Mouse (Mus musculus) hindbrain, embryonic 16.5 days (tissue): ENCODE measurements at regions not wholly inside any gene's neighbourhood (a gene's known extent, or its start where the extent isn't known, plus 50 kb on each side); places are given as distances from the start of the nearest gene placed in this dataset.

Source experiments
- ATAC-seq: fragments of 200-750 bp; cut with Nextera tagmentation; 2 replicates; pipeline ENCODE4 v1.8.0; 2017; ENCODE audit warnings: moderate TSS enrichment, moderate library complexity
- H3K27ac ChIP-seq: fragments of 300-500 bp; sonication (generic); 2 replicates; pipeline ENCODE4 v1.5.1; 2014; ENCODE audit warnings: low read depth, mild to moderate bottlenecking, control low read depth, low read length, moderate library complexity
- H3K27me3 ChIP-seq: fragments of 300-500 bp; sonication (generic); replicated peaks from 2 replicates; pipeline ENCODE4 v1.6.1; 2014; ENCODE audit warnings: low read length; ENCODE audit not compliant: control insufficient read depth, insufficient read depth
- H3K36me3 ChIP-seq: fragments of 300-500 bp; sonication (generic); 2 replicates; pipeline ENCODE4 v1.6.1; 2014; ENCODE audit warnings: mild to moderate bottlenecking, low read length, moderate library complexity, mixed read lengths; ENCODE audit not compliant: control insufficient read depth, insufficient read depth
- H3K4me1 ChIP-seq: fragments of 300-500 bp; sonication (generic); 2 replicates; pipeline ENCODE4 v1.6.1; 2014; ENCODE audit warnings: low read depth, low read length; ENCODE audit not compliant: control insufficient read depth, insufficient read depth
- H3K4me2 ChIP-seq: fragments of 300-500 bp; sonication (generic); 2 replicates; pipeline ENCODE4 v1.6.1; 2014; ENCODE audit warnings: mild to moderate bottlenecking, low read length, control low read depth, moderate library complexity
- H3K4me3 ChIP-seq: fragments of 300-500 bp; sonication (generic); 2 replicates; pipeline ENCODE4 v1.5.1; 2014; ENCODE audit warnings: mild to moderate bottlenecking, low read length, control low read depth, moderate library complexity
- H3K9ac ChIP-seq: fragments of 300-500 bp; sonication (generic); 2 replicates; pipeline ENCODE4 v1.6.1; 2014; ENCODE audit warnings: low read depth, mild to moderate bottlenecking, control low read depth, low read length, moderate library complexity
- H3K9me3 ChIP-seq: fragments of 300-500 bp; sonication (generic); 2 replicates; pipeline ENCODE4 v1.6.1; 2014; ENCODE audit warnings: mild to moderate bottlenecking, low read length, moderate library complexity; ENCODE audit not compliant: control insufficient read depth
- WGBS: fragments of 180-500 bp; shearing (Covaris S2); extraction: QIAGEN DNeasy Blood & Tissue Kit; methylation state at CpG from one replicate; pipeline ENCODE4 v1.1.7; 2014; 5-methylcytosine and 5-hydroxymethylcytosine counted together

DNA sequence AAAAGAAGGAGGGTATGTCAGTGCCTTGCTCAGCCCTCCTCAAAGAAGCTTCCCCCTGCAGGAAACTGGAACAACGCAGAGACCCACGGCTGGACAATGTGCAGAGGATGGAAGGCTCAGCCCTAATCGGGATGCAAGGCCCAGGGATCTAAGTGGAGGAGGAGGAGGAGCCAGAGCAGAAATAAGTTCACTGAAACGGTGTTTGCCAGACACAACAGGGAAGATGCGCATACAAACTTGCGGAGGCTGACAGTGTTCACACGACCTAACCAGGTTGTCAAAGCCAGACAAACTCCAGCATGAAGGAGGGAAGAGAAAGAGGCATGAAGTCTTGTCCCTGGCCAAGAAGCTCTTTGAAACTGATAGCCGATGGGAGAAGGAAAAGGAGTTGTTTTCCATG is 98.3 kb downstream of the Sall1 start:
- 63% methylated on average over 8 of the region's 8 CpGs for WGBS
- H3K4me2 ChIP-seq: no peak overlapping the region
- no peak for ATAC-seq
- no peaks in the 10 kb centered on the region for H3K27me3 ChIP-seq
- H3K36me3 ChIP-seq: no peaks in the 10 kb centered on the region
- no peaks in the 10 kb centered on the region for H3K4me1 ChIP-seq
- H3K9ac ChIP-seq: no peak overlapping the region
- H3K27ac ChIP-seq: no peak overlapping the region
- H3K4me3 ChIP-seq: no peak overlapping the region
- H3K9me3 ChIP-seq: peaks cover 4% of the 10 kb centered on the region

DNA sequence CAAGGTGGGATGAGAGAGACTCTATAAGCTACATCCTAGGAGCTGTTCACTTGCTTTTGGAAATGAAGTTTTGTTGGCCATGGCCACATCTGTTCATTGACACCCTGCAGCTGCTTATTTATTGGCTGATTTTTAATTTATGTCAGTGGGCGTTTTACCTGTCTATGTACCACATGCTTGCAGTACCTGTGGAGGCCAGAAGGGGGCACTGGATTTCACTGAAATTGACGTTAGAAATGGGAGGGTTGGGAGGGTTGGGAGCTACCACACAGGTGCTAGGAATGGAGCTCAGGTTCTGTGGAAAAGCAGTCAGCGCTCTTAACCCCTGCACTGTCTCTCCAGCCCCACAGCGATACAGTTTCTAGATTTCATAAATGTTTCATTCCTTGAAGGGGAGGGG is 99.9 kb downstream of the Sall1 start:
- no peak overlapping the region for H3K4me3 ChIP-seq
- no peak overlapping the region for H3K4me2 ChIP-seq
- no peaks in the 10 kb centered on the region for H3K27me3 ChIP-seq
- no peaks in the 10 kb centered on the region for H3K9me3 ChIP-seq
- no peak overlapping the region for H3K27ac ChIP-seq
- H3K9ac ChIP-seq: no peak overlapping the region
- WGBS: 50% methylated on average over 4 of the region's 4 CpGs
- no peak for ATAC-seq
- no peaks in the 10 kb centered on the region; the same call in 1 of the 2 replicates for H3K4me1 ChIP-seq
- H3K36me3 ChIP-seq: no peaks in the 10 kb centered on the region

DNA sequence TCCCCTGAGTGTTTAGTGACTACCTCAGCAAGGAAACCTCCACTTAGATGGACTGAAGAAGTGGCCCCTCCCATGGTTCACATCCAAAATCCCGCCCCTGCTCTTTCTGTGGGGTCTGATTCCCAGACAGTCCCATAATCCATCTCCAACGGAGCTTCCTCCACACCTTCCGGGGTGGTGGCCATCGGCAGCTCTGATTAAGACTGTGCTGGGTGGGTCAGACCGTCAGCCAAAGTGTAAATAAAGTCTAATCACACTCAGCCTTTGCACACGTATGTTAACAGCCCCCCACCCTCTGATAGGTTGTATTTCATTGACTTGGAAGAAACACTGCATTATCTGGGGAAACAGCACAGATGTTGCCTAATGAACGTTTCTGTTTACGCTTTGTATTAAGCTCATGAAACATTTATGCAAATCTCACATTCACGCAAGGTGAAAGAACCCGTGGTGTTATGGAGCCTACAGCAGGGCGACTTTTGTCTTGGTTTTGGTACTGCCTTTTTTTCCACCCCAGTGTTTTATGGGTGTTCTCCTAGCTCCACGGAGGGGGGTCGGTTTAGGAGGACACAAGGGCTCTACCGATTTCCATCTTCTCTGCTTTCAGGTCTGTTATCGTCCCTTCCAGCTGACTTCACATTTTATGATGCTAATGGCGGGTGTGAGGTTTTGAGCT is 104.8 kb downstream of the Sall1 start:
- H3K36me3 ChIP-seq: no peaks in the 10 kb centered on the region
- no peak for ATAC-seq
- no peak overlapping the region for H3K4me3 ChIP-seq
- WGBS: 38% methylated on average over 16 of the region's 16 CpGs
- no peak overlapping the region for H3K27ac ChIP-seq
- no peaks in the 10 kb centered on the region for H3K27me3 ChIP-seq
- no peak overlapping the region for H3K9ac ChIP-seq
- no peak overlapping the region; the same call in 1 of the 2 replicates for H3K4me2 ChIP-seq
- H3K4me1 ChIP-seq: no peaks in the 10 kb centered on the region; the same call in 1 of the 2 replicates
- no peaks in the 10 kb centered on the region for H3K9me3 ChIP-seq

DNA sequence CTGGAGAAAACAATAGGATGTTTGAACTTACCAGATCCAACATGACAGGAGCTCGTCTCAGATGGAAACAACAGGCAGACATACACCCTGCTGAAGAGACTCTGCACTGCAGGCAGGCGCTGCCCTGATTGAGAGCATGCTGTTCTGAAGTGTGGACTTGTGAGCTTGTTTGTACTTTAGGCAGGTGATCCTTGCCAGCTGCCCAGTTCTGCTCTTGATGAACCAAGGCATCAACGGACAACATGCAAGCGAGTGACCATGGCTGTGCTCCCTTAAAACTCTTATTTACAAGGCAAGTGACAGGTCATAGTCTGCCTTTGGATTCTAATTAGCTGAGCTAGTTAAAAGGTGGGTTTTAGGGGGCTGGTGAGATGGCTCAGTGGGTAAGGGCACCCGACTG is 109.3 kb downstream of the Sall1 start:
- Histone ChIP-seq H3K36me3 (no peaks in the 10 kb centered on the region), H3K27ac (no peak overlapping the region), H3K4me2 (no peak overlapping the region), H3K4me1 (no peaks in the 10 kb centered on the region; the same call in 1 of the 2 replicates), H3K9ac (no peak overlapping the region), H3K9me3 (no peaks in the 10 kb centered on the region), H3K27me3 (no peaks in the 10 kb centered on the region), H3K4me3 (no peak overlapping the region)
- WGBS: 92% methylated on average over 5 of the region's 5 CpGs
- ATAC-seq: no peak

DNA sequence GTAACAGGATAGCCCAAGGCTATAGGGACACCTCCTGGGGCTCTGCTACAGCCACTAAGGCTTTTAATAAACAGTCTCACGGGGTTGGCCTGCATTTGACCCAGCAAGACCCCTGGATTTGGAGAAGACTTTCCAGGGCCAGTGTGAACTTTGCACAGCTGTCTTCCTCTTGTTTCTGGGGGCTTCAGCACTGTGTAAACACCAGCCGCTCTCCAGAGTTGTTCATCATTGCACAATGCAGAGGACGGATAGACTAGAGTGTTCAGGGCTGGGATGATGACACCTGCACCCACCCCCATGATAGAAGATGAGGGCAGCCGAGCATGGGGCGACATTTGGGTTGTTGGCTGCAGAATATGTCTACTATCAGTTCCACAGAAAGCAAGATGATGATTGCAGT is 112.9 kb downstream of the Sall1 start:
- no peak overlapping the region for H3K4me2 ChIP-seq
- H3K4me1 ChIP-seq: no peaks in the 10 kb centered on the region; the same call in 1 of the 2 replicates
- H3K9me3 ChIP-seq: no peaks in the 10 kb centered on the region
- H3K36me3 ChIP-seq: no peaks in the 10 kb centered on the region
- H3K27me3 ChIP-seq: no peaks in the 10 kb centered on the region
- no peak for ATAC-seq
- H3K9ac ChIP-seq: no peak overlapping the region
- 81% methylated on average over 5 of the region's 5 CpGs for WGBS
- H3K27ac ChIP-seq: no peak overlapping the region
- H3K4me3 ChIP-seq: no peak overlapping the region

DNA sequence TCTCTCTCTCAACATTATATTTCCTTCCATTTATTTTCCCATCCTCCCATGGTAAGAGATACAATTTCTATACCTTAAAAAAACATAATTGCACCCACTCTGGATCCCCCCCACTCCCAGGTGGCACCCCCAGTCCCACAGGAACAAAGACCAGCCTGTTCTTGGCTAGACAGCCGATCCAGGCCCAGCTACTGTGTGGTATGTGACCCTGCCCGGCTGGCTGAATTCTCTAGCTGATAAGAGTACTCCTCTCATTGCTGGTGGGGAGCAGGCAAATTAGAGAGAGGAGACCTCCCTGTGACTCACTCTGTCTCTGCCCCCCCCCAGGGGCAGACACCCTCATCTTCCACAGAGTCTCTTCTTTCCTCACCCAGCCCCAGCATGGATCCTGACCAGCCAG is 113.6 kb downstream of the Sall1 start:
- no peaks in the 10 kb centered on the region for H3K36me3 ChIP-seq
- H3K4me3 ChIP-seq: no peak overlapping the region
- no peak overlapping the region for H3K9ac ChIP-seq
- H3K4me1 ChIP-seq: no peaks in the 10 kb centered on the region; the same call in 1 of the 2 replicates
- H3K9me3 ChIP-seq: no peaks in the 10 kb centered on the region
- ATAC-seq: no peak
- no peak overlapping the region for H3K27ac ChIP-seq
- 76% methylated on average over 2 of the region's 2 CpGs for WGBS
- no peaks in the 10 kb centered on the region for H3K27me3 ChIP-seq
- H3K4me2 ChIP-seq: no peak overlapping the region

DNA sequence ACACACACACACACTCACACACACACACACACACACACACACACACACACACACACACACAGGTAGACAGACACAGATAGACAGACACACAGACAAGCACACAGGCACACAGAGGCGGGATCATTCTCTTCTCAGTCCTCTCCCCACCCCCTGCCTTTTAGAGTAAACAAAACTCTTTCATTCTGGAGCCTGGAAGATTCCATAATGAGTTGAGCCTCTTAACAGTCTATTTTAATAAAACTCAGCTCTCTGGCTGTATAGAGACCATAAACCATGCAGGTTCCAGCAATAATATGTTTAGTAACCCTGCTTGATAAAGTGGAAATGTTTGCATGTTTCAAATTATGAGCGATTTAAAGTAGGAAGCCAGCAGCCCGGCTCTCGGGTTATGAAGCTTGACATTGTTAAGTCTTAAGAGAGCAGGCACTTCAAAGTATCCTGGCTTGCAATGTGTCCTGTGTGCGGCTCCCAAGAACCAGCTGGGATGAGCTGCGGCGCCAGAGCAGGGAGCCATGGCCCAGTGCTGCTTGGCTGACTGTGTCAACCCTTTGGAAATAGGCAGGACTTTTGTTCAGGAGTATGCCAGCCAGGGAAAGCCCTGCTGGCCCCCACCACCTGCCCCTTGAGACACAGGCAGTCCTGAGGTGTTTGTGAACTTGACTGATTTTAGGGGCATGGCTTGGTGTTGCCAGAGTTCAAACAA is 115.1 kb downstream of the Sall1 start:
- no peak for ATAC-seq
- 48% methylated on average over 7 of the region's 7 CpGs for WGBS
- no peak overlapping the region for H3K4me2 ChIP-seq

DNA sequence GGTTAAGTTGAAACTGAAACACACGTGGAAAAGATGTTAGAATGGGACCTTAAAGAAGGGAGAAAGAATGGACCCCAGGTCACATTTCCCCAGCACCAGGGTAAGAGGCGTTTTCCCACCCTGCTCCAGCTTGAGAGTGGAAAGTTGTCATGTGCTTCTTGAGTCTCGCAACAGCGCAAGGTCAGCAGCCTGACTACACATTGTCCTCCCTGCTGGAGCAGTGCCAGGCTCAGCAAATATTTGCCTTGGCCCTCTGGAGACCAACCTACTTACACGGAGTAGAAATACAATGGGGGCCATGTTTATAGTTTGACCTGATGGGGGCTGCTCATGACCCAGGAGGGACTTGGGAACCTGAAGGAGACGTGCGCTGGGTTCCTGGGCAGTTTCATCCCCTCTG is 121.1 kb downstream of the Sall1 start:
- H3K27ac ChIP-seq: no peak overlapping the region
- H3K4me3 ChIP-seq: no peak overlapping the region
- H3K9ac ChIP-seq: no peak overlapping the region
- WGBS: 58% methylated on average over 7 of the region's 7 CpGs
- H3K36me3 ChIP-seq: no peaks in the 10 kb centered on the region
- no peak overlapping the region for H3K4me2 ChIP-seq
- H3K4me1 ChIP-seq: no peaks in the 10 kb centered on the region
- H3K27me3 ChIP-seq: no peaks in the 10 kb centered on the region
- ATAC-seq: no peak
- no peaks in the 10 kb centered on the region for H3K9me3 ChIP-seq

More for the DNA sequence above, 115.1 kb downstream of the Sall1 start:
- Histone ChIP-seq H3K4me1 (no peaks in the 10 kb centered on the region; the same call in 1 of the 2 replicates), H3K9ac (no peak overlapping the region), H3K36me3 (no peaks in the 10 kb centered on the region), H3K4me3 (no peak overlapping the region), H3K9me3 (no peaks in the 10 kb centered on the region), H3K27me3 (no peaks in the 10 kb centered on the region), H3K27ac (no peak overlapping the region)

DNA sequence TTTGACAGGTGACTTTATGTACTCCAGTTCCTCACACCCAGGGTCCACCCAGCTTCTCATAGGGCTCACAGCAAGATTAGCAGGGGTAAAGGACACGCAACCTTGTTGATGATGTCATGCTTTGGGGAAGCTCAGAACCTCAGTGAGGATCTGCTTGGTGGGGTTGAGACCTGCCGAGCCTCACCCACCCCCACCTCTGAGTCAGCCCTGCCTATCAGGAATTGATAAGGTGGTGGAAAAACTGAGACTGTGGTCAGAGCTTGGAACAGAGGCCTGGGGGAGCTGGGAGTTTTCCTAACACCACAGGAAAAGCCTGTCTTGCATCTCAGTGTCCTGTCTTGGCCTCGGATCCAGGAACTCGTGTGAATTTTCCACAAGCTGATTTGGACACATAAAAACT is 122.0 kb downstream of the Sall1 start:
- H3K36me3 ChIP-seq: no peaks in the 10 kb centered on the region
- WGBS: 90% methylated on average over 4 of the region's 4 CpGs
- no peak overlapping the region for H3K4me3 ChIP-seq
- H3K9me3 ChIP-seq: no peaks in the 10 kb centered on the region
- no peak overlapping the region for H3K4me2 ChIP-seq
- H3K27ac ChIP-seq: no peak overlapping the region
- H3K27me3 ChIP-seq: no peaks in the 10 kb centered on the region
- H3K4me1 ChIP-seq: no peaks in the 10 kb centered on the region
- ATAC-seq: no peak
- no peak overlapping the region for H3K9ac ChIP-seq
